Mouse (Mus musculus) erythroblast, adult 5-6 weeks (primary cell): Measurements from ENCODE around the gene Ripk3. TPM values are rescaled to one million over a fixed set of nuclear protein-coding genes. Genes with fewer than 3 reads are reported as not detected.
A peak's percentile ranks its signal among the peaks of the same experiment; 100 is the strongest.

Experiments
- ATAC-seq: replicated peaks from 2 replicates; pipeline ENCODE4 v1.8.0; 2016; ENCODE audit warnings: moderate number of reproducible peaks, mild to moderate bottlenecking, moderate TSS enrichment, inconsistent platforms; ENCODE audit not compliant: poor library complexity, low FRiP score, severe bottlenecking
- total RNA-seq, 2 experiments: library from RNA; stranded (forward) in 1 of 2; stranded (reverse) in 1 of 2; fragments of 150-400 nt in 1 of 2; fragments of 200-764, 138-1000 nt in 1 of 2; gene quantifications; 2 replicates each; pipeline versions ENCODE4 v1.2.3 to v1.2.4; 2015 to 2017; ENCODE audit warnings: low replicate concordance in 2 of 2

The Ripk3 gene
- total RNA-seq, 2 experiments from 2014 or later, result 7.2 to 17.1 TPM

- no peak for ATAC-seq
These were observed 25.5 kb downstream of the Ripk3 start for GRCm38 (mm10) chr14:55763166-55763565.

- ATAC-seq, result no peak
These were observed 26.5 kb downstream of the Ripk3 start for GRCm38 (mm10) chr14:55762001-55762821.

GRCm38 (mm10) chr14:55761163-55761562 lies 27.5 kb downstream of the Ripk3 start, which contains the start of gene Ltb4r2:
Gene Ltb4r2 (plus strand): TSS chr14:55761428.
- ATAC-seq, result no peak

GRCm38 (mm10) chr14:55760156-55760555 lies 28.5 kb downstream of the Ripk3 start:
- ATAC-seq, result peak; percentile 50; the same call in 1 of the 2 replicates

- ATAC-seq, result no peak
These were observed 30.3 kb downstream of the Ripk3 start, which contains the start of gene Cideb for GRCm38 (mm10) chr14:55758363-55758784. Gene Cideb (minus strand): TSS chr14:55758458.

GRCm38 (mm10) chr14:55757566-55757965 lies 31.1 kb downstream of the Ripk3 start:
- ATAC-seq, result no peak

GRCm38 (mm10) chr14:55747051-55747847 lies 41.4 kb downstream of the Ripk3 start:
- no peak for ATAC-seq

- 0 out of 2 replicates have a peak, but pooled peaks have one; percentile 6 for ATAC-seq
These were observed 42.8 kb downstream of the Ripk3 start for GRCm38 (mm10) chr14:55745861-55746237.

- ATAC-seq, result peak; percentile 74
These were observed 43.3 kb downstream of the Ripk3 start, which contains the start of the genes Dhrs1 and Nop9 for GRCm38 (mm10) chr14:55745180-55745860. Gene Dhrs1 (minus strand): TSS chr14:55745690. Gene Nop9 (plus strand): TSS chr14:55745693.

- peak; percentile 67 for ATAC-seq
These were observed 45.0 kb downstream of the Ripk3 start for GRCm38 (mm10) chr14:55743711-55744110.

- no peak for ATAC-seq
These were observed 51.5 kb downstream of the Ripk3 start for GRCm38 (mm10) chr14:55737086-55737687.

GRCm38 (mm10) chr14:55735758-55736157 lies 52.9 kb downstream of the Ripk3 start:
- ATAC-seq, result no peak

- no peak for ATAC-seq
These were observed 53.3 kb downstream of the Ripk3 start for GRCm38 (mm10) chr14:55735334-55735733.

Other genes starting within 250 kb of the Ripk3 start
Only the 30 nearest of the 35 such genes appear.
- not detected in 2 replicates for gene Fitm1, start 213.2 kb downstream of the Ripk3 start, total RNA-seq (2015; ENCODE audit: low replicate concordance)
- gene Fitm1, start 213.2 kb downstream of the Ripk3 start, total RNA-seq (2017; ENCODE audit: low replicate concordance), result not detected in 2 replicates
- 271 and 301 TPM in 2 replicates for gene Psme1, start 210.7 kb downstream of the Ripk3 start, total RNA-seq (2015; ENCODE audit: low replicate concordance)
- gene Psme1, start 210.7 kb downstream of the Ripk3 start, total RNA-seq (2017; ENCODE audit: low replicate concordance), result 107 and 147 TPM in 2 replicates
- gene Emc9, start 203.6 kb downstream of the Ripk3 start, total RNA-seq (2015; ENCODE audit: low replicate concordance), result 10.9 TPM in 1 of 2 replicates, not detected in the other
- gene Emc9, start 203.6 kb downstream of the Ripk3 start, total RNA-seq (2017; ENCODE audit: low replicate concordance), result 2.6 and 3.6 TPM in 2 replicates
- gene Psme2, start 197.8 kb downstream of the Ripk3 start, total RNA-seq (2015; ENCODE audit: low replicate concordance), result 74.0 and 102 TPM in 2 replicates
- 83.1 and 86.1 TPM in 2 replicates for gene Psme2, start 197.8 kb downstream of the Ripk3 start, total RNA-seq (2017; ENCODE audit: low replicate concordance)
- 6.5 and 9.4 TPM in 2 replicates for gene Rnf31, start 197.2 kb downstream of the Ripk3 start, total RNA-seq (2015; ENCODE audit: low replicate concordance)
- 7.1 and 8.9 TPM in 2 replicates for gene Rnf31, start 197.2 kb downstream of the Ripk3 start, total RNA-seq (2017; ENCODE audit: low replicate concordance)
- 65.1 and 69.8 TPM in 2 replicates for gene Irf9, start 185.3 kb downstream of the Ripk3 start, total RNA-seq (2015; ENCODE audit: low replicate concordance)
- gene Irf9, start 185.3 kb downstream of the Ripk3 start, total RNA-seq (2017; ENCODE audit: low replicate concordance), result 104 and 106 TPM in 2 replicates
- 1.7 TPM in 1 of 2 replicates, not detected in the other for gene Rec8, start 170.8 kb downstream of the Ripk3 start, total RNA-seq (2015; ENCODE audit: low replicate concordance)
- gene Rec8, start 170.8 kb downstream of the Ripk3 start, total RNA-seq (2017; ENCODE audit: low replicate concordance), result 0.84 and 2.2 TPM in 2 replicates
- 3.7 and 29.7 TPM in 2 replicates for gene Ipo4, start 152.9 kb downstream of the Ripk3 start, total RNA-seq (2015; ENCODE audit: low replicate concordance)
- 7.0 and 13.8 TPM in 2 replicates for gene Ipo4, start 152.9 kb downstream of the Ripk3 start, total RNA-seq (2017; ENCODE audit: low replicate concordance)
- gene Gm49378, start 151.0 kb downstream of the Ripk3 start, total RNA-seq (2015; ENCODE audit: low replicate concordance), result 0.96 and 5.4 TPM in 2 replicates
- 5.4 TPM in 1 of 2 replicates, not detected in the other for gene Gm49378, start 151.0 kb downstream of the Ripk3 start, total RNA-seq (2017; ENCODE audit: low replicate concordance)
- 9.6 and 14.2 TPM in 2 replicates for gene Tm9sf1, start 145.1 kb downstream of the Ripk3 start, total RNA-seq (2015; ENCODE audit: low replicate concordance)
- gene Tm9sf1, start 145.1 kb downstream of the Ripk3 start, total RNA-seq (2017; ENCODE audit: low replicate concordance), result 12.0 and 20.5 TPM in 2 replicates
- 0.84 TPM in 1 of 2 replicates, not detected in the other for gene Tssk4, start 138.7 kb downstream of the Ripk3 start, total RNA-seq (2015; ENCODE audit: low replicate concordance)
- 0.28 and 0.68 TPM in 2 replicates for gene Tssk4, start 138.7 kb downstream of the Ripk3 start, total RNA-seq (2017; ENCODE audit: low replicate concordance)
- 4.6 and 10.4 TPM in 2 replicates for gene Mdp1, start 128.4 kb downstream of the Ripk3 start, total RNA-seq (2015; ENCODE audit: low replicate concordance)
- 7.1 and 8.4 TPM in 2 replicates for gene Mdp1, start 128.4 kb downstream of the Ripk3 start, total RNA-seq (2017; ENCODE audit: low replicate concordance)
- 1.5 and 2.7 TPM in 2 replicates for gene Gmpr2, start 116.9 kb downstream of the Ripk3 start, total RNA-seq (2015; ENCODE audit: low replicate concordance)
- 6.9 and 8.5 TPM in 2 replicates for gene Gmpr2, start 116.9 kb downstream of the Ripk3 start, total RNA-seq (2017; ENCODE audit: low replicate concordance)
- 89.5 and 91.3 TPM in 2 replicates for gene Nedd8, start 116.7 kb downstream of the Ripk3 start, total RNA-seq (2015; ENCODE audit: low replicate concordance)
- gene Nedd8, start 116.7 kb downstream of the Ripk3 start, total RNA-seq (2017; ENCODE audit: low replicate concordance), result 66.5 and 67.1 TPM in 2 replicates
- gene Tinf2, start 107.0 kb downstream of the Ripk3 start, total RNA-seq (2015; ENCODE audit: low replicate concordance), result 7.7 and 10.2 TPM in 2 replicates
- gene Tinf2, start 107.0 kb downstream of the Ripk3 start, total RNA-seq (2017; ENCODE audit: low replicate concordance), result 12.9 and 13.1 TPM in 2 replicates
- gene Tgm1, start 74.9 kb downstream of the Ripk3 start, total RNA-seq (2015; ENCODE audit: low replicate concordance), result 0.96 TPM in 1 of 2 replicates, not detected in the other
- 0.14 and 0.85 TPM in 2 replicates for gene Tgm1, start 74.9 kb downstream of the Ripk3 start, total RNA-seq (2017; ENCODE audit: low replicate concordance)
- 2.3 and 5.4 TPM in 2 replicates for gene Rabggta, start 66.6 kb downstream of the Ripk3 start, total RNA-seq (2015; ENCODE audit: low replicate concordance)
- 2.1 and 2.2 TPM in 2 replicates for gene Rabggta, start 66.6 kb downstream of the Ripk3 start, total RNA-seq (2017; ENCODE audit: low replicate concordance)
- gene Dhrs1, start 43.2 kb downstream of the Ripk3 start, total RNA-seq (2015; ENCODE audit: low replicate concordance), result 22.4 and 27.1 TPM in 2 replicates
- gene Dhrs1, start 43.2 kb downstream of the Ripk3 start, total RNA-seq (2017; ENCODE audit: low replicate concordance), result 3.9 and 14.9 TPM in 2 replicates
- gene Nop9, start 43.2 kb downstream of the Ripk3 start, total RNA-seq (2015; ENCODE audit: low replicate concordance), result 6.5 and 11.3 TPM in 2 replicates
- 3.7 and 3.9 TPM in 2 replicates for gene Nop9, start 43.2 kb downstream of the Ripk3 start, total RNA-seq (2017; ENCODE audit: low replicate concordance)
- 2.1 TPM in 1 of 2 replicates, not detected in the other for gene Cideb, start 30.4 kb downstream of the Ripk3 start, total RNA-seq (2015; ENCODE audit: low replicate concordance)
- 0.94 TPM in 1 of 2 replicates, not detected in the other for gene Cideb, start 30.4 kb downstream of the Ripk3 start, total RNA-seq (2017; ENCODE audit: low replicate concordance)
- not detected in 2 replicates for gene Ltb4r2, start 27.4 kb downstream of the Ripk3 start, total RNA-seq (2015; ENCODE audit: low replicate concordance)
- gene Ltb4r2, start 27.4 kb downstream of the Ripk3 start, total RNA-seq (2017; ENCODE audit: low replicate concordance), result 0.14 TPM in 1 of 2 replicates, not detected in the other
- gene Ltb4r1, start 22.9 kb downstream of the Ripk3 start, total RNA-seq (2015; ENCODE audit: low replicate concordance), result 6.3 and 14.8 TPM in 2 replicates
- gene Ltb4r1, start 22.9 kb downstream of the Ripk3 start, total RNA-seq (2017; ENCODE audit: low replicate concordance), result 9.3 and 21.8 TPM in 2 replicates
- not detected in 2 replicates for gene Adcy4, start 4.8 kb downstream of the Ripk3 start, total RNA-seq (2015; ENCODE audit: low replicate concordance)
- gene Adcy4, start 4.8 kb downstream of the Ripk3 start, total RNA-seq (2017; ENCODE audit: low replicate concordance), result not detected in 2 replicates
- not detected in 2 replicates for gene Nfatc4, start 34.3 kb upstream of the Ripk3 start, total RNA-seq (2015; ENCODE audit: low replicate concordance)
- gene Nfatc4, start 34.3 kb upstream of the Ripk3 start, total RNA-seq (2017; ENCODE audit: low replicate concordance), result not detected in 2 replicates
- 0.38 and 0.84 TPM in 2 replicates for gene Nynrin, start 65.1 kb upstream of the Ripk3 start, total RNA-seq (2015; ENCODE audit: low replicate concordance)
- gene Nynrin, start 65.1 kb upstream of the Ripk3 start, total RNA-seq (2017; ENCODE audit: low replicate concordance), result 0.42 and 0.77 TPM in 2 replicates
- gene Cbln3, start 95.5 kb upstream of the Ripk3 start, total RNA-seq (2015; ENCODE audit: low replicate concordance), result not detected in 2 replicates
- gene Cbln3, start 95.5 kb upstream of the Ripk3 start, total RNA-seq (2017; ENCODE audit: low replicate concordance), result 0.14 TPM in 1 of 2 replicates, not detected in the other
- 30.7 and 36.4 TPM in 2 replicates for gene Khnyn, start 96.1 kb upstream of the Ripk3 start, total RNA-seq (2015; ENCODE audit: low replicate concordance)
- gene Khnyn, start 96.1 kb upstream of the Ripk3 start, total RNA-seq (2017; ENCODE audit: low replicate concordance), result 122 and 126 TPM in 2 replicates
- gene Sdr39u1, start 111.4 kb upstream of the Ripk3 start, total RNA-seq (2015; ENCODE audit: low replicate concordance), result 1.3 TPM in 2 replicates
- 3.5 and 10.6 TPM in 2 replicates for gene Sdr39u1, start 111.4 kb upstream of the Ripk3 start, total RNA-seq (2017; ENCODE audit: low replicate concordance)
- not detected in 2 replicates for gene Cma1, start 155.8 kb upstream of the Ripk3 start, total RNA-seq (2015; ENCODE audit: low replicate concordance)
- not detected in 2 replicates for gene Cma1, start 155.8 kb upstream of the Ripk3 start, total RNA-seq (2017; ENCODE audit: low replicate concordance)
- gene Cma2, start 162.1 kb upstream of the Ripk3 start, total RNA-seq (2015; ENCODE audit: low replicate concordance), result not detected in 2 replicates
- gene Cma2, start 162.1 kb upstream of the Ripk3 start, total RNA-seq (2017; ENCODE audit: low replicate concordance), result not detected in 2 replicates